In genomic region chr1:42243458-42243855, GRCm38 (mm10) we compare ENCODE assay signal across 10 mouse cellular contexts.
DNase-seq lines count a peak whose midpoint lies in the region; ATAC-seq lines count a peak whose summit lies in the region.
"Had no signal": no experiment of that assay in that cellular context is flagged by ENCODE, and none has a peak within 500 bp of the region (broad histone marks: within the 10 kb centered on the region; RNA-seq: fewer than 3 reads in every experiment).

No protein-coding gene starts in this region.

- H3K4me3 ChIP-seq in kidney, embryonic 14.5 days (ENCODE audit: low read length): no peak overlapping the region
- no peak overlapping the region for H3K4me3 ChIP-seq in intestine, embryonic 16.5 days (ENCODE audit: low read length)
- H3K4me3 ChIP-seq in neural tube, embryonic 14.5 days (ENCODE audit: low read depth, low read length): no peak overlapping the region

- no peak overlapping the region for H3K9ac ChIP-seq in kidney, embryonic 14.5 days (ENCODE audit: low read depth, low read length)
- H3K9ac ChIP-seq in intestine, embryonic 16.5 days (ENCODE audit: low read depth, low read length): no peak overlapping the region
- no peak overlapping the region for H3K9ac ChIP-seq in neural tube, embryonic 14.5 days (replicated peaks; ENCODE audit: low read depth, low read length)

- H3K9me3 ChIP-seq in kidney, embryonic 14.5 days (ENCODE audit: control insufficient read depth, low read length): no peaks in the 10 kb centered on the region
- H3K9me3 ChIP-seq in intestine, embryonic 16.5 days (ENCODE audit: control insufficient read depth, low read length): no peaks in the 10 kb centered on the region
- no peaks in the 10 kb centered on the region for H3K9me3 ChIP-seq in neural tube, embryonic 14.5 days (ENCODE audit: control insufficient read depth, low read length)

- no peaks in the 10 kb centered on the region for H3K4me1 ChIP-seq in kidney, embryonic 14.5 days (ENCODE audit: control insufficient read depth, insufficient read depth, low read length)
- peaks cover 8% of the 10 kb centered on the region; the same call in 1 of the 2 replicates for H3K4me1 ChIP-seq in intestine, embryonic 16.5 days (ENCODE audit: control insufficient read depth, insufficient read depth, low read length)
- H3K4me1 ChIP-seq in neural tube, embryonic 14.5 days (ENCODE audit: control insufficient read depth, insufficient read depth, low read length): peaks cover 4% of the 10 kb centered on the region; the same call in 1 of the 2 replicates

- H3K27ac ChIP-seq in kidney, embryonic 14.5 days (ENCODE audit: low read depth, low read length): no peak overlapping the region
- H3K27ac ChIP-seq in intestine, embryonic 16.5 days (ENCODE audit: low read length): no peak overlapping the region
- H3K27ac ChIP-seq in neural tube, embryonic 14.5 days (ENCODE audit: low read depth, low read length): peak overlapping the region; percentile 64; the same call in 1 of the 2 replicates
- H3K27ac ChIP-seq: macrophage had no signal

- no peak for DNase-seq in kidney, adult 18-20 months
- peak; percentile 11 for DNase-seq in embryo, embryonic 9.5 days (ENCODE audit: extremely low spot score)
- DNase-seq in right cerebral cortex, postnatal 4 days: no peak
- DNase-seq in gastrocnemius, postnatal 10 days: no peak
- no peak for DNase-seq in layer of hippocampus, postnatal 14 days (ENCODE audit: low spot score in 2 of 2)

- 58% methylated on average over 5 of the region's 5 CpGs for WGBS in kidney, embryonic 14.5 days
- whole genome bisulfite sequencing in intestine, embryonic 16.5 days: 30% methylated on average over 5 of the region's 5 CpGs
- 10% methylated on average over 5 of the region's 5 CpGs for WGBS in neural tube, embryonic 14.5 days

- H3K27me3 ChIP-seq in kidney, embryonic 14.5 days (ENCODE audit: control insufficient read depth, insufficient read depth, low read length): no peaks in the 10 kb centered on the region
- H3K27me3 ChIP-seq in intestine, embryonic 16.5 days (replicated peaks; ENCODE audit: control insufficient read depth, insufficient read depth, low read length): no peaks in the 10 kb centered on the region
- no peaks in the 10 kb centered on the region for H3K27me3 ChIP-seq in neural tube, embryonic 14.5 days (ENCODE audit: control insufficient read depth, insufficient read depth, low read length)

- peak; percentile 73 for ATAC-seq in kidney, embryonic 14.5 days (ENCODE audit: low FRiP score, low TSS enrichment)
- peak; percentile 84 for ATAC-seq in intestine, embryonic 16.5 days
- peak; percentile 60 for ATAC-seq in neural tube, embryonic 14.5 days (ENCODE audit: low read depth)

- peak overlapping the region; percentile 6; the same call in 1 of the 2 replicates for H3K4me2 ChIP-seq in kidney, embryonic 14.5 days (replicated peaks; ENCODE audit: low read depth, low read length)
- H3K4me2 ChIP-seq in intestine, embryonic 16.5 days (ENCODE audit: low read depth, low read length): 0 out of 2 replicates have a peak overlapping the region, but pooled peaks have one; percentile 1
- peak overlapping the region; percentile 38 for H3K4me2 ChIP-seq in neural tube, embryonic 14.5 days (ENCODE audit: low read depth, low read length)

- H3K36me3 ChIP-seq in kidney, embryonic 14.5 days (ENCODE audit: control insufficient read depth, insufficient read depth, low read length): no peaks in the 10 kb centered on the region
- no peaks in the 10 kb centered on the region for H3K36me3 ChIP-seq in intestine, embryonic 16.5 days (ENCODE audit: control insufficient read depth, insufficient read depth, low read length)
- no peaks in the 10 kb centered on the region for H3K36me3 ChIP-seq in neural tube, embryonic 14.5 days (ENCODE audit: control insufficient read depth, insufficient read depth, low read length)
- H3K36me3 ChIP-seq: G1E had no signal
